Mouse (Mus musculus): ENCODE results near the gene Mprip. TPM values are rescaled to one million over a fixed set of nuclear protein-coding genes. Genes with fewer than 3 reads are reported as not detected.
"Not testable (repeated sequence)": the region's sequence is repeated elsewhere in the genome, so short reads cannot be mapped to it uniquely, and the experiment has no call there.

The Mprip gene
- polyA plus RNA-seq, 1 experiment = 3.0 TPM

GRCm38 (mm10) chr11:59663776-59664320, 2.7 kb downstream of the Mprip start:
- peak overlapping the region; percentile 81 for H3K4me3 ChIP-seq (replicated peaks)
- H3K9me3 ChIP-seq (ENCODE audit: control insufficient read depth, low read length) = no peaks in the 10 kb centered on the region
- peaks cover 3% of the 10 kb centered on the region; the same call in 1 of the 2 replicates for H3K27me3 ChIP-seq (ENCODE audit: control insufficient read depth)
- peaks cover 7% of the 10 kb centered on the region; the same call in 1 of the 2 replicates for H3K36me3 ChIP-seq (ENCODE audit: control insufficient read depth)
- peaks cover 44% of the 10 kb centered on the region for H3K4me1 ChIP-seq (ENCODE audit: control insufficient read depth)
- no peak for TF ChIP-seq GATA1 (IDR thresholded peaks at IDR 0.05; ENCODE audit: low read length)
- TF ChIP-seq TAL1 (IDR thresholded peaks at IDR 0.05; ENCODE audit: low read length) = no peak

GRCm38 (mm10) chr11:59664818-59665217, 3.7 kb downstream of the Mprip start:
- Histone ChIP-seq H3K9me3 (ENCODE audit: control insufficient read depth, low read length) (no peaks in the 10 kb centered on the region), H3K36me3 (ENCODE audit: control insufficient read depth) (peaks cover 7% of the 10 kb centered on the region; the same call in 1 of the 2 replicates), H3K27me3 (ENCODE audit: control insufficient read depth) (peaks cover 3% of the 10 kb centered on the region; the same call in 1 of the 2 replicates), H3K4me1 (ENCODE audit: control insufficient read depth) (peaks cover 50% of the 10 kb centered on the region), H3K4me3 (replicated peaks) (no peak overlapping the region)
- TF ChIP-seq TAL1 (IDR thresholded peaks at IDR 0.05; ENCODE audit: low read length) = no peak
- no peak for TF ChIP-seq GATA1 (IDR thresholded peaks at IDR 0.05; ENCODE audit: low read length)

- TF ChIP-seq TAL1 (IDR thresholded peaks at IDR 0.05; ENCODE audit: low read length) = no peak
- TF ChIP-seq GATA1 (IDR thresholded peaks at IDR 0.05; ENCODE audit: low read length) = no peak
- peaks cover 44% of the 10 kb centered on the region for H3K4me1 ChIP-seq (ENCODE audit: control insufficient read depth)
- peaks cover 8% of the 10 kb centered on the region for H3K36me3 ChIP-seq (ENCODE audit: control insufficient read depth)
- H3K4me3 ChIP-seq (replicated peaks) = no peak overlapping the region
- H3K9me3 ChIP-seq (ENCODE audit: control insufficient read depth, low read length) = no peaks in the 10 kb centered on the region
- no peaks in the 10 kb centered on the region for H3K27me3 ChIP-seq (ENCODE audit: control insufficient read depth)
These were observed 10.1 kb downstream of the Mprip start for GRCm38 (mm10) chr11:59671049-59671693.

- Histone ChIP-seq H3K36me3 (ENCODE audit: control insufficient read depth) (peaks cover 8% of the 10 kb centered on the region), H3K27me3 (ENCODE audit: control insufficient read depth) (no peaks in the 10 kb centered on the region), H3K4me3 (replicated peaks) (no peak overlapping the region), H3K9me3 (ENCODE audit: control insufficient read depth, low read length) (no peaks in the 10 kb centered on the region), H3K4me1 (ENCODE audit: control insufficient read depth) (peaks cover 54% of the 10 kb centered on the region)
- no peak for TF ChIP-seq GATA1 (IDR thresholded peaks at IDR 0.05; ENCODE audit: low read length)
- TF ChIP-seq TAL1 (IDR thresholded peaks at IDR 0.05; ENCODE audit: low read length) = no peak
These were observed 12.9 kb downstream of the Mprip start for GRCm38 (mm10) chr11:59674013-59674412.

- Histone ChIP-seq H3K4me1 (ENCODE audit: control insufficient read depth) (peaks cover 56% of the 10 kb centered on the region), H3K36me3 (ENCODE audit: control insufficient read depth) (peaks cover 10% of the 10 kb centered on the region)
- not testable (repeated sequence) for H3K4me3 ChIP-seq (replicated peaks); H3K27me3 ChIP-seq (ENCODE audit: control insufficient read depth); H3K9me3 ChIP-seq (ENCODE audit: control insufficient read depth, low read length)
These were observed 13.6 kb downstream of the Mprip start for GRCm38 (mm10) chr11:59674746-59675145.

- Histone ChIP-seq H3K9me3 (ENCODE audit: control insufficient read depth, low read length) (no peaks in the 10 kb centered on the region), H3K27me3 (ENCODE audit: control insufficient read depth) (no peaks in the 10 kb centered on the region), H3K4me3 (replicated peaks) (no peak overlapping the region), H3K36me3 (ENCODE audit: control insufficient read depth) (peaks cover 12% of the 10 kb centered on the region), H3K4me1 (ENCODE audit: control insufficient read depth) (peaks cover 34% of the 10 kb centered on the region)
- TF ChIP-seq TAL1 (IDR thresholded peaks at IDR 0.05; ENCODE audit: low read length) (no peak), GATA1 (IDR thresholded peaks at IDR 0.05; ENCODE audit: low read length) (no peak)
These were observed 16.7 kb downstream of the Mprip start for GRCm38 (mm10) chr11:59677767-59678166.

- Histone ChIP-seq H3K36me3 (ENCODE audit: control insufficient read depth) (peaks cover 12% of the 10 kb centered on the region), H3K4me1 (ENCODE audit: control insufficient read depth) (peaks cover 29% of the 10 kb centered on the region), H3K9me3 (ENCODE audit: control insufficient read depth, low read length) (no peaks in the 10 kb centered on the region), H3K27me3 (ENCODE audit: control insufficient read depth) (no peaks in the 10 kb centered on the region), H3K4me3 (replicated peaks) (no peak overlapping the region)
- TF ChIP-seq TAL1 (IDR thresholded peaks at IDR 0.05; ENCODE audit: low read length) (no peak), GATA1 (IDR thresholded peaks at IDR 0.05; ENCODE audit: low read length) (0 out of 2 replicates have a peak, but pooled peaks have one; percentile 39)
These were observed 17.6 kb downstream of the Mprip start for GRCm38 (mm10) chr11:59678693-59679092.

- peaks cover 29% of the 10 kb centered on the region for H3K4me1 ChIP-seq (ENCODE audit: control insufficient read depth)
- no peaks in the 10 kb centered on the region for H3K27me3 ChIP-seq (ENCODE audit: control insufficient read depth)
- peaks cover 12% of the 10 kb centered on the region for H3K36me3 ChIP-seq (ENCODE audit: control insufficient read depth)
- TF ChIP-seq GATA1 (IDR thresholded peaks at IDR 0.05; ENCODE audit: low read length) = no peak
- no peak for TF ChIP-seq TAL1 (IDR thresholded peaks at IDR 0.05; ENCODE audit: low read length)
- no peak overlapping the region for H3K4me3 ChIP-seq (replicated peaks)
- no peaks in the 10 kb centered on the region for H3K9me3 ChIP-seq (ENCODE audit: control insufficient read depth, low read length)
These were observed 19.0 kb downstream of the Mprip start for GRCm38 (mm10) chr11:59680111-59680510.

- peaks cover 10% of the 10 kb centered on the region for H3K36me3 ChIP-seq (ENCODE audit: control insufficient read depth)
- no peaks in the 10 kb centered on the region for H3K9me3 ChIP-seq (ENCODE audit: control insufficient read depth, low read length)
- no peaks in the 10 kb centered on the region for H3K27me3 ChIP-seq (ENCODE audit: control insufficient read depth)
- TF ChIP-seq TAL1 (IDR thresholded peaks at IDR 0.05; ENCODE audit: low read length) (no peak), GATA1 (IDR thresholded peaks at IDR 0.05; ENCODE audit: low read length) (no peak)
- no peak overlapping the region for H3K4me3 ChIP-seq (replicated peaks)
- H3K4me1 ChIP-seq (ENCODE audit: control insufficient read depth) = peaks cover 6% of the 10 kb centered on the region
These were observed 23.9 kb downstream of the Mprip start for GRCm38 (mm10) chr11:59684956-59685355.

Data from erythroblast, embryonic 14.5 days (primary cell).